Mouse (Mus musculus): ENCODE data around the gene Cryba4. TPM values are rescaled to one million over a fixed set of nuclear protein-coding genes. Genes with fewer than 3 reads are reported as not detected.
A peak's percentile ranks its signal among the peaks of the same experiment; 100 is the strongest.

Gene Cryba4
- polyA plus RNA-seq, 1 experiment from 2014 or later: 1.6 TPM

DNA sequence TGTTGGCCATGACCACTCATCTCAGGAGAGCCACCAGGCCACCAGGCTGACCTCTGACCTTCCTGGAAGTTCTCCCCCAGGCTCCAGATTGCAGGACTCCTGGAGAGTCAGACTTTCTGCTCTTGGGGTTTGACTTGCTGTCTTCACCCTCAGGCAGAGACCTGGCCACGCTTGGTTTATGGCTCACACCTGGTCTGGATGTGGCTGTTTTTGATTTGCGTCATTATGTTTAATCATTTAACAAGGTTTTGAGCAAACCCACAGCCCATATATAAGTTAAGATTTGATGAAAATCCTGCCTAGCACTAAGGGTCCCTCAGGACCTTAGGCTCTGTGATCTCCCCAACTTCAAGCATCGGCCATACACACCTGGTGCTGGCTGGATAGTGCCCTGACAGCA is 5.6 kb upstream of the Cryba4 start:
- H3K9ac ChIP-seq: no peak overlapping the region
- ATAC-seq (ENCODE audit: insufficient number of reproducible peaks, low FRiP score, low TSS enrichment, low read depth): no peak

DNA sequence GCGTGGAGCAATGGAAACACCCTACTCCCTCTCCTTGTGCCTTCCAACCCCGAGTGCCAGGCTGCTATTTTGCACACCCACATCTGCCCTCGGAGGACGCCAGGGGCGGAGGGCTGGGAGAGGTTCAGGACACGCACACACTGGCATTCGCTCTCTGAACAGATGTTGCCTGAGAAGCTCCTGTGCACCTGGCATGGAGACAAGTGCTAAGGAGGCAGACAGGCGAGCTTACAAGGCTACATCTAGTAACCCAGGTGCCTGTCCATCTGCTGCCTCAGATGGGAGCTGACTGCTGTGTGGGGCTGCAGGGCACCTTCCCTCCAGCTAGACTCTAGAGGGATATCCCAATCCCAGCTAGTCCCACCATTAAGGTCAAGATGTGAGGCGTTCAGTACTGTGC is 4.1 kb upstream of the Cryba4 start:
- Histone ChIP-seq H3K9me3 (no peaks in the 10 kb centered on the region), H3K4me3 (no peak overlapping the region), H3K27me3 (0 out of 2 replicates have a peak, but pooled peaks cover 7% of the 10 kb centered on the region), H3K4me1 (peaks cover 26% of the 10 kb centered on the region), H3K4me2 (no peak overlapping the region), H3K36me3 (no peaks in the 10 kb centered on the region), H3K27ac (no peak overlapping the region), H3K9ac (no peak overlapping the region)
- WGBS: 57% methylated on average over 9 of the region's 9 CpGs
- no peak for ATAC-seq (ENCODE audit: insufficient number of reproducible peaks, low FRiP score, low TSS enrichment, low read depth)

More for the DNA sequence above, 5.6 kb upstream of the Cryba4 start:
- Histone ChIP-seq H3K4me1 (peaks cover 26% of the 10 kb centered on the region), H3K4me2 (no peak overlapping the region), H3K27me3 (0 out of 2 replicates have a peak, but pooled peaks cover 6% of the 10 kb centered on the region), H3K9me3 (no peaks in the 10 kb centered on the region), H3K4me3 (no peak overlapping the region), H3K36me3 (no peaks in the 10 kb centered on the region), H3K27ac (no peak overlapping the region)
- WGBS: 32% methylated on average over 3 of the region's 3 CpGs

GRCm38 (mm10) chr5:112255426-112255825 is 3.1 kb upstream of the Cryba4 start, which contains the start of gene Crybb1:
Crybb1 (plus strand) TSS chr5:112255815.
- Histone ChIP-seq H3K4me1 (peaks cover 26% of the 10 kb centered on the region), H3K4me2 (no peak within 1 kb of the TSS), H3K27ac (no peak within 1 kb of the TSS), H3K36me3 (no peaks in the 10 kb centered on the region), H3K27me3 (0 out of 2 replicates have a peak, but pooled peaks cover 9% of the 10 kb centered on the region), H3K4me3 (no peak within 1 kb of the TSS), H3K9ac (no peak within 1 kb of the TSS), H3K9me3 (no peaks in the 10 kb centered on the region)
- no peak for ATAC-seq (ENCODE audit: insufficient number of reproducible peaks, low FRiP score, low TSS enrichment, low read depth)
- 34% methylated on average over 3 of the region's 3 CpGs for WGBS

- H3K4me3 ChIP-seq: no peak overlapping the region
Measured at GRCm38 (mm10) chr5:112254282-112254806, 2.0 kb upstream of the Cryba4 start.

DNA sequence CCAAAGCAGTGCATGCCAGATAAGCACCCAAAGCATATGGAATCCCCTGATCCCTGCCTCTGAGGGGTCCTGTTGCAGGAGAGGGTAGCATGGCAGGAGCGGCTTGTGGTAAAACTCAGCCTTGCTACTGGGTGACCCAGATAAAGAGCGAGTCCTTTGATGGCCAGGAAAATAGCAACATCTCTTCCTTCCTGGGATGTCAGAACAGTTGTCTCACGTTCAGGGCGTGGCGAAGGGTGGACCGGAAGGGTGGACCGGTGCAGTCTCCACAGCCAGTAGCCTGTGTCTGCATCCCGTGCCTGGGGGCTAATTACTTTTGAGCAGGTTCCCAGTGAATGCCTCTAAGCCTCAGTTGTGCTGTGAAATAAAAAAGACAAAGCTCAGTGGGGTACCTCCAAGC is 851 bp upstream of the Cryba4 start:
- Histone ChIP-seq H3K4me3 (no peak overlapping the region), H3K9ac (no peak overlapping the region), H3K4me2 (no peak overlapping the region), H3K27me3 (peaks cover 10% of the 10 kb centered on the region; the same call in 1 of the 2 replicates), H3K4me1 (peaks cover 26% of the 10 kb centered on the region), H3K36me3 (no peaks in the 10 kb centered on the region), H3K9me3 (no peaks in the 10 kb centered on the region), H3K27ac (no peak overlapping the region)
- WGBS: 50% methylated on average over 8 of the region's 8 CpGs
- no peak for ATAC-seq (ENCODE audit: insufficient number of reproducible peaks, low FRiP score, low TSS enrichment, low read depth)

More at GRCm38 (mm10) chr5:112254282-112254806, 2.0 kb upstream of the Cryba4 start:
- no peak overlapping the region for H3K4me2 ChIP-seq
- no peaks in the 10 kb centered on the region for H3K9me3 ChIP-seq
- H3K36me3 ChIP-seq: no peaks in the 10 kb centered on the region
- H3K4me1 ChIP-seq: peaks cover 26% of the 10 kb centered on the region
- peak; percentile 53 for ATAC-seq (ENCODE audit: insufficient number of reproducible peaks, low FRiP score, low TSS enrichment, low read depth)
- no peak overlapping the region for H3K27ac ChIP-seq
- peaks cover 7% of the 10 kb centered on the region; the same call in 1 of the 2 replicates for H3K27me3 ChIP-seq
- 47% methylated on average over 7 of the region's 7 CpGs for WGBS
- no peak overlapping the region for H3K9ac ChIP-seq

DNA sequence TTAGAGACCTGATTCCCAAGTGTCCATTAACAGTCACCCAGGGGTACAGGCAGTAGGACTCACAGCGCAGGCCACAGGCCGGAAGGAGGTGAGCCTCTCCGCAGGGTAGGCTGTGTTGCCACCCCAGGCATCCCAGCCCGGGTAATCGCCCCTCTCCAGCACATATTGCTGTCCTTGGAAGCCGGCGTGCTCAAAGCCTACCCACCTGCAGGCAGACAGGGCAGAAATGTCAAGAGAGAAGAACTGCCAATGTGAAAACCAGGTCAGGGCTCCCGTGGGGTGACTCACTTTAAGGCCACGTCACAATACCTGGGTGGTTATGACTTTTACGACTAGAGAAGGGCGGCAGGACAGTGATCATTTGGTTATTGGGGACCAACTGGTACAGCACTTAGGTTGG is 3.2 kb downstream of the Cryba4 start:
- no peak overlapping the region for H3K9ac ChIP-seq
- peaks cover under 1% of the 10 kb centered on the region for H3K4me1 ChIP-seq
- WGBS: 83% methylated on average over 11 of the region's 11 CpGs
- H3K9me3 ChIP-seq: no peaks in the 10 kb centered on the region
- ATAC-seq (ENCODE audit: insufficient number of reproducible peaks, low FRiP score, low TSS enrichment, low read depth): no peak
- no peaks in the 10 kb centered on the region for H3K36me3 ChIP-seq
- peaks cover 17% of the 10 kb centered on the region for H3K27me3 ChIP-seq
- no peak overlapping the region for H3K4me3 ChIP-seq
- H3K4me2 ChIP-seq: no peak overlapping the region
- H3K27ac ChIP-seq: no peak overlapping the region

DNA sequence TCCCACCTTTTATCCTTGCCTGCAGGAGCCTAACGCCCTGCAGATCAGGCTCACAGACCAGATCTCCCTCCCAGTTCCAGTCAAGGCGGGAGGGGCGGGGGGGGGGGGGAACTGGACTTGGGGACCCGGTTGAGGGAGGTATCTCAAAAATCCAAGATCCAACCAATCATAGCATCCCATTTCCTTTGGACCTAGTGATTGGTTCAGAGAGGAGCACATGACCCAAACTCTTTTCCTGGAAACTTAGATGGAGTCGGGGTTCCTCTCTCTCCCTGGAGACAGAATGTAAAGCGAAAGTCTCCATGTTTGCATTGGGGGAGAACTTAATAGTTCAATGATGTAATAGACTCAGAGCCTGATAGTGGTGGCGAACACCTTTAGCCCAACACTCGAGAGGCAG is 4.9 kb downstream of the Cryba4 start:
- 45% methylated on average over 8 of the region's 8 CpGs for WGBS
- H3K4me2 ChIP-seq: no peak overlapping the region
- H3K36me3 ChIP-seq: no peaks in the 10 kb centered on the region
- H3K4me3 ChIP-seq: no peak overlapping the region
- ATAC-seq (ENCODE audit: insufficient number of reproducible peaks, low FRiP score, low TSS enrichment, low read depth): no peak
- no peaks in the 10 kb centered on the region; the same call in 1 of the 2 replicates for H3K4me1 ChIP-seq
- peaks cover 17% of the 10 kb centered on the region for H3K27me3 ChIP-seq
- no peak overlapping the region for H3K27ac ChIP-seq
- H3K9me3 ChIP-seq: no peaks in the 10 kb centered on the region
- H3K9ac ChIP-seq: no peak overlapping the region

DNA sequence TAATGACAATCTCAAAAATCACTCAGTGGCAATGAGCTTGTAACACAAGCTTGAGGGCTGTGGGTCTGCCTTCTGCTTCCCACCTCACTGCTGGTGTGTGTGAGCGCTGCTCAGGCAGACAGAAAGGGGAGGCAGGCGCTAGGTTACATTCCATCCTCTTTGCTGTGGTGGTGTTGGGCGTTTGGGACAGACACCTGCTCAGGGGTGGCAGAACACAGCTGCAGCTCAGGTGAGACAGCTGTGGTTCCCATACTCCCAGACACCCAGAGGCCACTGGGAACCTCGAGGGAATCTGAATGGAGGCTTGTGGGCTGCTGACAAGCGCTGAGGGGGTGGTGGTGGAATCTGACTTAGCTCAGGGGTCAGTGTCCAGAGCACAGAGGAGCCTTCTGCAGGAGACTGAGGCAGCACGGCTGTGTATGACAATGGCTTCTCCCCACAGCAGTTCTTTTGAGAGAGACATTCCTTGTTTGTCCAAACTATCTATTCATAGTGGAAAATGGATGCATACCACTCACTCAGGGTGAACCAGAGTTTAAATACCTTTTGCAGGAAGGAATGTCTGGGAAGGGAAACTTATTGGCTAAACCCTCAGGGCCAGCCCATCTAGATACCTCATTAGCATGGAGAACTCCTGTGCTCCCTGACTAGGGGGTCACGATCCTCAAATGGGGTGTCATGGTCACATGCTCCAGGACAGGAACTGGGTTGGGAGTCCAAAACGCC is 7.3 kb downstream of the Cryba4 start:
- Histone ChIP-seq H3K4me1 (peaks cover 3% of the 10 kb centered on the region; the same call in 1 of the 2 replicates), H3K9ac (no peak overlapping the region), H3K9me3 (no peaks in the 10 kb centered on the region), H3K27ac (no peak overlapping the region), H3K36me3 (no peaks in the 10 kb centered on the region), H3K4me2 (no peak overlapping the region), H3K27me3 (peaks cover 13% of the 10 kb centered on the region), H3K4me3 (no peak overlapping the region)
- no peak for ATAC-seq (ENCODE audit: insufficient number of reproducible peaks, low FRiP score, low TSS enrichment, low read depth)
- 39% methylated on average over 8 of the region's 8 CpGs for WGBS

DNA sequence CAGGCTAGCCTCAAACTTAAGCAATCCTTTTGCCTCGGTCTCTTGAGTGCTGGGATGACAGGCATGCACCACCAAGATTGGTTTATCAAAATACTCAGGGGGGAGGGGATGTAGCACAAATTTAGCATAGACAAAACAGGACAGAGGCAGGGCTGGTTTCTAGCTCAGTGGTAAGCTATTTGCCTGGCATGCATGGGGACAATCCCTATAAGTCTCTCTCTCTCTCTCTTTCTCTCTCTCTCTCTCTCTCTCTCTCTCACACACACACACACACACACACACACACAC is 8.1 kb downstream of the Cryba4 start:
- no peak overlapping the region for H3K27ac ChIP-seq
- WGBS: 56% methylated on average over 1 of the region's 1 CpGs

GRCm38 (mm10) chr5:112243539-112244274 is 8.6 kb downstream of the Cryba4 start:
- no peaks in the 10 kb centered on the region for H3K36me3 ChIP-seq
- no peaks in the 10 kb centered on the region for H3K9me3 ChIP-seq
- peaks cover 16% of the 10 kb centered on the region for H3K27me3 ChIP-seq
- no peak overlapping the region for H3K9ac ChIP-seq
- ATAC-seq (ENCODE audit: insufficient number of reproducible peaks, low FRiP score, low TSS enrichment, low read depth): no peak
- peaks cover 3% of the 10 kb centered on the region; the same call in 1 of the 2 replicates for H3K4me1 ChIP-seq
- H3K4me2 ChIP-seq: no peak overlapping the region
- WGBS: 57% methylated on average over 10 of the region's 10 CpGs
- H3K4me3 ChIP-seq: no peak overlapping the region
- no peak overlapping the region for H3K27ac ChIP-seq

More for the DNA sequence above, 8.1 kb downstream of the Cryba4 start:
- Histone ChIP-seq H3K9me3 (no peaks in the 10 kb centered on the region), H3K27me3 (peaks cover 14% of the 10 kb centered on the region), H3K9ac (no peak overlapping the region), H3K4me2 (no peak overlapping the region), H3K36me3 (no peaks in the 10 kb centered on the region), H3K4me1 (peaks cover 3% of the 10 kb centered on the region; the same call in 1 of the 2 replicates), H3K4me3 (no peak overlapping the region)
- no peak for ATAC-seq (ENCODE audit: insufficient number of reproducible peaks, low FRiP score, low TSS enrichment, low read depth)

GRCm38 (mm10) chr5:112243041-112243440 is 9.3 kb downstream of the Cryba4 start:
- peaks cover 23% of the 10 kb centered on the region for H3K27me3 ChIP-seq
- H3K9ac ChIP-seq: no peak overlapping the region
- H3K36me3 ChIP-seq: no peaks in the 10 kb centered on the region
- peaks cover 3% of the 10 kb centered on the region; the same call in 1 of the 2 replicates for H3K4me1 ChIP-seq
- ATAC-seq (ENCODE audit: insufficient number of reproducible peaks, low FRiP score, low TSS enrichment, low read depth): no peak
- 54% methylated on average over 5 of the region's 5 CpGs for WGBS
- no peak overlapping the region for H3K27ac ChIP-seq
- no peaks in the 10 kb centered on the region for H3K9me3 ChIP-seq
- H3K4me2 ChIP-seq: no peak overlapping the region
- H3K4me3 ChIP-seq: no peak overlapping the region

DNA sequence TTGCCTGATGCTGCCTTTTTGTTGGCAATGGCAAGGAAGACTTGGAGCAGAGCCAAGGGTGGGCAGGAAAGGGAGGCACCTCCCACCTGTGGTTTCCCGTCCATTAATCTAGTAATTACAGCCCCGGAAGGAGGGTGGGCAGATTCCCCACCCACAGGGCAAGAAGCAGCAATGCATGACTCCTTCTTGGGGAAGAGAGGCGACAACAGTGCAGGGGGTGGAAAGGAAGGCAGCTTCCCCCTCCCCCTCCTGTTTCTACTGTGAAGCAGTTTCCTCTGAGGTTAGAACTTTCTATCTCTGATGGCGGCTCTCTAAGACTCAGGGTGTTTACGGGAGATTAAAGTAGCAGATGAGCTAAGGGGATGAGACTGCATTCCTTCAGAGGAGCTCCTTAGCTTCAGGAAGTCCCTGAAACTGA is 9.9 kb downstream of the Cryba4 start:
- peaks cover 29% of the 10 kb centered on the region for H3K27me3 ChIP-seq
- WGBS: 55% methylated on average over 5 of the region's 5 CpGs
- peaks cover 7% of the 10 kb centered on the region for H3K4me1 ChIP-seq
- no peak overlapping the region for H3K4me3 ChIP-seq
- ATAC-seq (ENCODE audit: insufficient number of reproducible peaks, low FRiP score, low TSS enrichment, low read depth): no peak
- H3K27ac ChIP-seq: no peak overlapping the region
- no peaks in the 10 kb centered on the region for H3K36me3 ChIP-seq
- no peak overlapping the region for H3K9ac ChIP-seq
- no peak overlapping the region for H3K4me2 ChIP-seq
- H3K9me3 ChIP-seq: no peaks in the 10 kb centered on the region
